Mouse (Mus musculus) 3T3-L1 (cell line): Measurements from ENCODE around the gene Hdac4.

ENCODE experiments used
- DNase-seq: peaks from one replicate; pipeline ENCODE4 v3.0.0-alpha.2; 2015; ENCODE audit warnings: low read depth, low spot score

Gene Hdac4

DNA sequence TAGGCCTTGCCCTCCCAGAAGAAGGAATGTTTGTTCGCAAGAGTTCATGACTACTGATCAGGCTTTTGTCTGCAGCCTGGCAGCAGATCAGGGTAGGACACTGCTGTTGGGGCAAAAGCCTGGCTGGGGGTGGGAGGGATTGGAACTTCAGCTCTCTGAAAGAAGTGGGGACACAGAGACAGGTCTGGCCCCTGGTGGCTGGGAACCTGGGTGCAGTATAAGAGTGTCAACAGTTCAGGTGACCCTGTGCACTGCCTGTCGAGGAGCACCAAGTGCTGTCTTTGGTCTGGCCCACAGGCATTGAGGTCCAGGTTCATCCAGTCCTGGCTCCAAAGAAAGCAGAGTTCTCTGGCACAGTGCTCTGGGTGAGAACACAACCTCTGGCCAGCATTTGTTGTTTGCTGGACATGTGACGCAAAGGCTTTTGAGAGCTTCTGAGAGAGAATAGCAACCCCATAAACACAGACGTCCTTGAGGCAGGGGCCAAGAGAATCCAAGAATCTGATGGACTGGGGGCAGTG, 95.1 kb downstream of the Hdac4 start:
- DNase-seq, result no peak

- DNase-seq, result no peak
Measured at GRCm38 (mm10) chr1:92099964-92100363, 95.5 kb downstream of the Hdac4 start.

DNA sequence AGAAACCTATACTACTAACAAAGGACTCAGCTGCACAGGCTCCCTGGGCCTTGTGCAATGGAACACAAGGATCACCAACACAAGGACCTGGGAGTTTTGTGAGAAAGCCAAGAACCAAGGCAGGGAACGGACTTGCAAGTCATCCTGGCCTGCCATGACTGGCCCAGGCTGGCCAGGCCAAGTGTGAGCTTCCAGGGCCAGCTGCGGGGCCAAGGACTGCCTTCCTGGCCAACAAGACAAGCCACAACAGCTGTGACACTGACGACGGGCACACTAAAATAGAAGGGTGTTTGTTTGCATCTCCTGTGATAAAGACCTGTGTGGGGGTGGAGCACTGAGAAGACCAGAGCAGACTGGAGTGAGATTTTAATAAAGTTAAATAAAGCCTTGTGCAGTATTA, 96.0 kb downstream of the Hdac4 start:
- no peak for DNase-seq

DNA sequence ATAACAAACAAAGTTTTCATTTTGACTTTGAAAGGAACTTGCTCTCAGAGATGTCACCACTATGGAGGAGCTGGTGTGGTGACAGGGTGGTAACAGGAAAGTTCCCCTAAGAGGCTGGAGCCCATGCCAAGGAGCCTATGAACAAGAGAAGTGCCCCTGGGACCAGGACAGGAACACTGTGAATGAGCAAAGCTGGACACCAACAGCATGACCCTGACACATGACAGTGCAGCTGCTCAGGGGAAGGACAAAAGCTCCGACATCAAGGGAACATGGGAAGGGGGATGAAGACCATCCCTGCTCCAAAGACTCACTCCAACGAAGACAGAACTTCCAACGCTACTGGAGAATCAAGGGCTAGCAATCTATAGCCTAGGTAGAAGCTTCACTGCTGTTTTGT, 97.0 kb downstream of the Hdac4 start:
- DNase-seq, result no peak

GRCm38 (mm10) chr1:92096991-92097525, 98.4 kb downstream of the Hdac4 start:
- DNase-seq, result no peak

DNA sequence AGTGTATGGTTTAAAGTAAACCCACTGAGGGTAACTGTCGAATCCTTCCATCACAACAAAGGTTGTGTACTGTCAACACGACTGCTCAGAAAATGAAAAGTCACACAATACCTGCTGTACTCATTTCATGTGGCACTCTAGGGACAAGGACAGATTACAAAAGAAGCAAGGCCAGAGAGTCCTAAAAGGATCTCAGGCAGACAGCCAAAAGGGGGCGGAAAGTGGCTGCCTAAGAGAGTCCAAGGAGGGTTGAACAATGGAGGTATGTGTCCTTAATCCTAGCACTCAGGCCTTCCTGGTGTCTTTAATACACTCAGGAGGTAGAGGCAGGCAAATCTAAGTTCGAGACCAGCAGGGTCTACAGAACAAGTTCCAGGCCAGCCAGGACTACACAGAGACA, 103.2 kb downstream of the Hdac4 start:
- no peak for DNase-seq

DNA sequence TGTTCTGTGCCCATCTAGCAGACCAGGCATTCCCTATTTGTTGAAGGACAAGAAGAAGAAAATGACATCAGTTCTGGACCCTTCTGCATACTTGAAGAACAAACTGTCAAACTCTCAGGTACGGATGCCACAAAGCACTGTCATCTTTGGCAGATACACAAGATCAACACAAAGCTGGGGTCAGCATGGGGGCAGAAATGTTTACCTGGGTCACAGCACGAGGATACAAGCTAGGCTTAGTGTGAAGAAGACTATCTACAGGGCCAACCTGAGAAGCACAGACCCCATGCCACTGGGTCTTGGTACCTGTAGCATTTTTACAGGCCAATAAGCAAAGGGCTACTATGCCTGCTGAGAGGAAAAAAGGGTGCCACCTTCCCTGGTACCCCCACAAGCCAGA, 107.7 kb downstream of the Hdac4 start:
- DNase-seq, result no peak

DNA sequence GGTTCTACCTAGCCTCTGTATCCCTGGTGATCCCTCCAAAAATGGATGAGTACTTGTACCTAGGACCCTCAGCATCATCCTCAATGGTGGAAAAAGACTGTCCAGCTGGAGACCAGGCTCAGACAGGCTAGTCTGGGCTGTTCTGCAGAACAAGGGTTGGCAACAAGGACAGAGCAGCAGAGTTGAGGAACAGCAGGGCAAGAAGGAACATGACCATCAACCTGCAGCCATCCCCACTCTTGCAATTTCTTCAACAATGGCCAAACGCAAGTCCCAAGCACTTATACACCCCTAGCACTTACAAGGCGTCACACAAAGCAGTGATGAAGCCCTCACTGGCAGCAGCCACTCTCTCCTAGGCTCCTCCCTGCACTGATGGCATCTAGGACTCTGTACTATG, 108.2 kb downstream of the Hdac4 start:
- DNase-seq, result no peak

DNA sequence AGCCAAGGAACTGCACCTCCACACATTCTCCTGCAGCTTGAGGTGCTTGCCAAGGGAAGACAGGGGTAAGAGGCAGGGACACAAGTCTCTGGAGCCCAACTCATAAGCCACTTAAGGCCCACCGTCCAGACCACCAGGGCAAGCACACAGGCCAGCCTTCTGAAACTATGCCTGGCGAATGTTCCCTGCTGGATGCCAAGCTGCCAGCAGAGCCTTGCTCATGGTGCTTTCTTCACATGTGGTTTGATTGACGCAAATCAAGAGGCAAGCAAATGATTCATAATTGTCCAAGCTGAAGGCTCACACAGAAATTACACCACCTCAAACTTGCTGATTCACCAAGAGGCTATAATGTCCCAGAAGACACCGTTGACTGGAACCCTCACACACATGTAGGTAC, 108.7 kb downstream of the Hdac4 start:
- peak; percentile 60 for DNase-seq

- DNase-seq, result peak; percentile 27
Measured at GRCm38 (mm10) chr1:92086277-92086813, 109.2 kb downstream of the Hdac4 start.

DNA sequence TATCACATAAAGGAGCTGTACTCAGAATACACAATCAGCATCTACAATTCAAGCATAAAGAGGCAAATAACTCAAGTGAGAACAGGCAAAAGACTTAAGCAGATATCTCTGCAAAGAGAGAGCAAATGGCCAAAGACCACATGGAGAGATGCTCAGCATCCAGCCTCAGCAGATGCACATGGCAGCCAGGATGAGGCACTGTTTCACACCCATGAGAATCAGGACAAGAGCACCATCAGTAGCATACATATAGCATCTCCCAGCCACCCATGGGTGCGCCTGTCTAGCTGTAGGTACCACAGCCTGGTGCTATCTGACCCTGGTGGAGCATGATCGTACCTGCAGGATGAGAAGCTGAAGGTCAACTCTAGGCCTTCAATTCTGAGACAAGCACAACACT, 110.8 kb downstream of the Hdac4 start:
- DNase-seq, result no peak

GRCm38 (mm10) chr1:92084004-92084403, 111.5 kb downstream of the Hdac4 start:
- DNase-seq, result no peak

- no peak for DNase-seq
Measured at GRCm38 (mm10) chr1:92082837-92083541, 112.5 kb downstream of the Hdac4 start.

- no peak for DNase-seq
Measured at GRCm38 (mm10) chr1:92082156-92082836, 113.2 kb downstream of the Hdac4 start.

- DNase-seq, result peak; percentile 60
Measured at GRCm38 (mm10) chr1:92079982-92080537, 115.4 kb downstream of the Hdac4 start.

- DNase-seq, result peak; percentile 89
Measured at GRCm38 (mm10) chr1:92075312-92075711, 120.2 kb downstream of the Hdac4 start.

GRCm38 (mm10) chr1:92074655-92075054, 120.8 kb downstream of the Hdac4 start:
- DNase-seq, result no peak

- DNase-seq, result no peak
Measured at GRCm38 (mm10) chr1:92069932-92070677, 125.4 kb downstream of the Hdac4 start.

GRCm38 (mm10) chr1:92069464-92069863, 126.0 kb downstream of the Hdac4 start:
- DNase-seq, result no peak

- DNase-seq, result peak; percentile 34
Measured at GRCm38 (mm10) chr1:92064307-92064706, 131.2 kb downstream of the Hdac4 start.

DNA sequence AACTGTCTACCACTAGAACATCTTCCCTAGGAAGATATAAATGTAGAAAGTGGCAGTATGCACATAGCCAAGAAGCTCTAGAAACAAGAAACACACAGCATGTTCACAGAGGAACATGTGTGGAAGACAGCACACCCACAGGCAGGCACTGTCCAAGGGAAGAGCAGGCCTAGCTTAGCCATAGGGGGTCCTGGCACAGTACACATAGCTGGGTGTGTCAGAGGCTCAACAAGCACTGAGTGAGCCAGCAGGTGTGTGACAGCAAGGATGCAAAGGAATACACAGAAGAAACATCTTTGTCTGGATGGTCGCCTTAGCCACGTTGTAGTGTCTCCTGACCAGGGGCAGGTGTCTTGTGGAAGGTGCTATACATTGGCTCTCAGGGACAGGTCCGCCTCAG, 132.2 kb downstream of the Hdac4 start:
- DNase-seq, result no peak
